Mouse (Mus musculus) c-Kit-negative CD71-positive TER-119-positive erythroid progenitor cells, embryonic 14.5 days (primary cell): ENCODE data around the gene Dcdc2b.

ENCODE experiments used
- DNase-seq: peaks from one replicate; pipeline ENCODE4 v3.0.0-alpha.2; 2013; ENCODE audit warnings: low read depth, low spot score

Dcdc2b gene

GRCm38 (mm10) chr4:129621283-129621841 is 7.3 kb upstream of the Dcdc2b start:
- no peak for DNase-seq

- no peak for DNase-seq
Measured at GRCm38 (mm10) chr4:129620419-129621282, 6.6 kb upstream of the Dcdc2b start.

GRCm38 (mm10) chr4:129618786-129619691 is 5.0 kb upstream of the Dcdc2b start, which contains the start of gene Iqcc:
Gene Iqcc, minus strand, starts transcription at chr4:129619099.
- peak; percentile 79 for DNase-seq

GRCm38 (mm10) chr4:129618031-129618430 is 4.0 kb upstream of the Dcdc2b start:
- DNase-seq, result no peak

- no peak for DNase-seq
Measured at GRCm38 (mm10) chr4:129617121-129617641, 3.1 kb upstream of the Dcdc2b start.

- no peak for DNase-seq
Measured at GRCm38 (mm10) chr4:129616631-129617030, 2.6 kb upstream of the Dcdc2b start.

GRCm38 (mm10) chr4:129615801-129616290 is 1.8 kb upstream of the Dcdc2b start:
- no peak for DNase-seq

GRCm38 (mm10) chr4:129610472-129610871 is 3.6 kb downstream of the Dcdc2b start:
- DNase-seq, result no peak

- no peak for DNase-seq
Measured at GRCm38 (mm10) chr4:129610026-129610425, 4.0 kb downstream of the Dcdc2b start.

- DNase-seq, result no peak
Measured at GRCm38 (mm10) chr4:129609139-129609631, 4.9 kb downstream of the Dcdc2b start.

GRCm38 (mm10) chr4:129608426-129609025 is 5.5 kb downstream of the Dcdc2b start:
- peak; percentile 80 for DNase-seq

GRCm38 (mm10) chr4:129600233-129601158 is 13.6 kb downstream of the Dcdc2b start, which contains the start of the genes Eif3i and Tmem234:
Gene Eif3i, minus strand, starts transcription at chr4:129600648.
Gene Tmem234, plus strand, starts transcription at chr4:129600668.
- peak; percentile 64 for DNase-seq

- no peak for DNase-seq
Measured at GRCm38 (mm10) chr4:129588865-129589264, 25.2 kb downstream of the Dcdc2b start.

- no peak for DNase-seq
Measured at GRCm38 (mm10) chr4:129586943-129587342, 27.1 kb downstream of the Dcdc2b start.

- DNase-seq, result no peak
Measured at GRCm38 (mm10) chr4:129585773-129586172, 28.3 kb downstream of the Dcdc2b start.

- peak; percentile 66 for DNase-seq
Measured at GRCm38 (mm10) chr4:129584884-129585608, 29.0 kb downstream of the Dcdc2b start.

GRCm38 (mm10) chr4:129584370-129584769 is 29.7 kb downstream of the Dcdc2b start:
- DNase-seq, result no peak

- no peak for DNase-seq
Measured at GRCm38 (mm10) chr4:129582251-129582650, 31.8 kb downstream of the Dcdc2b start.

- DNase-seq, result no peak
Measured at GRCm38 (mm10) chr4:129580347-129580746, 33.7 kb downstream of the Dcdc2b start.
